Mouse (Mus musculus): Measurements from ENCODE around the gene Kcnk2.

- TF ChIP-seq CTCF (IDR thresholded peaks at IDR 0.05; ENCODE audit: low read depth, low read length), result no peak
- TF ChIP-seq POLR2A (IDR thresholded peaks at IDR 0.05; ENCODE audit: borderline replicate concordance, low read depth, low read length), result no peak
Observed at GRCm38 (mm10) chr1:189195758-189196157, 206.3 kb downstream of the Kcnk2 start.

Data from bone marrow macrophage, adult 2 months (primary cell).